Mouse (Mus musculus) neural tube, embryonic 12.5 days (tissue): ENCODE results near the gene Myo18a. TPM values are rescaled to one million over a fixed set of nuclear protein-coding genes. Genes with fewer than 3 reads are reported as not detected.

Source experiments
- ATAC-seq: fragments of 200-750 bp; cut with Nextera tagmentation; 2 replicates; pipeline ENCODE4 v1.8.0; 2017; ENCODE audit warnings: low read depth, mild to moderate bottlenecking, moderate TSS enrichment, moderate library complexity; ENCODE audit not compliant: low FRiP score
- H3K27ac ChIP-seq: fragments of 300-500 bp; sonication (generic); 2 replicates; pipeline ENCODE4 v1.5.1; 2016
- H3K27me3 ChIP-seq: fragments of 300-500 bp; sonication (generic); replicated peaks from 2 replicates; pipeline ENCODE4 v1.6.1; 2016; ENCODE audit warnings: mild to moderate bottlenecking
- H3K36me3 ChIP-seq: fragments of 300-500 bp; sonication (generic); 2 replicates; pipeline ENCODE4 v1.6.1; 2016; ENCODE audit warnings: mild to moderate bottlenecking
- H3K4me1 ChIP-seq: fragments of 300-500 bp; sonication (generic); 2 replicates; pipeline ENCODE4 v1.6.1; 2016
- H3K4me2 ChIP-seq: fragments of 300-500 bp; sonication (generic); replicated peaks from 2 replicates; pipeline ENCODE4 v1.6.1; 2016; ENCODE audit warnings: mild to moderate bottlenecking
- H3K4me3 ChIP-seq: fragments of 300-500 bp; sonication (generic); 2 replicates; pipeline ENCODE4 v1.5.1; 2016
- H3K9ac ChIP-seq: fragments of 300-500 bp; sonication (generic); 2 replicates; pipeline ENCODE4 v1.6.1; 2016; ENCODE audit warnings: mild to moderate bottlenecking
- H3K9me3 ChIP-seq: fragments of 300-500 bp; sonication (generic); 2 replicates; pipeline ENCODE4 v1.6.1; 2016; ENCODE audit warnings: mild to moderate bottlenecking
- WGBS: fragments of 180-500 bp; shearing (Covaris S2); methylation state at CpG from one replicate; pipeline ENCODE4 v1.1.7; 2016; 5-methylcytosine and 5-hydroxymethylcytosine counted together
- polyA plus RNA-seq: library from polyadenylated mRNA; unstranded; fragments of >200 nt; fragmentation: Nextera tagmentation; extraction: Ambion mirVana; gene quantifications from 2 replicates; pipeline ENCODE4 v1.2.1, GENCODE M21; 2016

Myo18a gene
- polyA plus RNA-seq, 1 experiment from 2014 or later = 49.5 TPM

GRCm38 (mm10) chr11:77829043-77829841 lies 66.2 kb downstream of the Myo18a start:
- Histone ChIP-seq H3K9ac (no peak overlapping the region), H3K4me1 (peaks cover 29% of the 10 kb centered on the region), H3K27me3 (peaks cover 40% of the 10 kb centered on the region), H3K9me3 (no peaks in the 10 kb centered on the region), H3K27ac (no peak overlapping the region), H3K4me2 (no peak overlapping the region; the same call in 1 of the 2 replicates), H3K4me3 (no peak overlapping the region), H3K36me3 (peaks cover 48% of the 10 kb centered on the region)
- ATAC-seq = no peak
- 82% methylated on average over 23 of the region's 23 CpGs for WGBS

- Histone ChIP-seq H3K9ac (0 out of 2 replicates have a peak overlapping the region, but pooled peaks have one; percentile 38), H3K4me3 (no peak overlapping the region), H3K4me1 (peaks cover 24% of the 10 kb centered on the region), H3K9me3 (no peaks in the 10 kb centered on the region), H3K36me3 (peaks cover 52% of the 10 kb centered on the region), H3K27ac (no peak overlapping the region), H3K4me2 (no peak overlapping the region), H3K27me3 (peaks cover 34% of the 10 kb centered on the region)
- no peak for ATAC-seq
- 55% methylated on average over 7 of the region's 7 CpGs for WGBS
These were observed 67.8 kb downstream of the Myo18a start for GRCm38 (mm10) chr11:77830875-77831274.

GRCm38 (mm10) chr11:77832541-77832940 lies 69.5 kb downstream of the Myo18a start:
- H3K36me3 ChIP-seq = peaks cover 67% of the 10 kb centered on the region
- peaks cover 22% of the 10 kb centered on the region for H3K27me3 ChIP-seq
- WGBS = 89% methylated on average over 4 of the region's 4 CpGs
- H3K4me3 ChIP-seq = no peak overlapping the region
- peaks cover 18% of the 10 kb centered on the region for H3K4me1 ChIP-seq
- H3K27ac ChIP-seq = no peak overlapping the region
- H3K9ac ChIP-seq = no peak overlapping the region
- no peaks in the 10 kb centered on the region for H3K9me3 ChIP-seq
- ATAC-seq = no peak
- H3K4me2 ChIP-seq = no peak overlapping the region

- no peak overlapping the region for H3K9ac ChIP-seq
- no peak for ATAC-seq
- no peak overlapping the region for H3K4me3 ChIP-seq
- no peaks in the 10 kb centered on the region for H3K9me3 ChIP-seq
- H3K27ac ChIP-seq = no peak overlapping the region
- H3K4me2 ChIP-seq = no peak overlapping the region
- H3K4me1 ChIP-seq = peaks cover 11% of the 10 kb centered on the region
- peaks cover 10% of the 10 kb centered on the region for H3K27me3 ChIP-seq
- peaks cover 61% of the 10 kb centered on the region for H3K36me3 ChIP-seq
- WGBS = 82% methylated on average over 3 of the region's 3 CpGs
These were observed 72.1 kb downstream of the Myo18a start for GRCm38 (mm10) chr11:77835109-77835508.

- no peak overlapping the region for H3K4me3 ChIP-seq
- H3K27me3 ChIP-seq = peaks cover 8% of the 10 kb centered on the region; the same call in 1 of the 2 replicates
- H3K9me3 ChIP-seq = no peaks in the 10 kb centered on the region
- ATAC-seq = no peak
- no peak overlapping the region for H3K9ac ChIP-seq
- peaks cover 11% of the 10 kb centered on the region; the same call in 1 of the 2 replicates for H3K4me1 ChIP-seq
- 76% methylated on average over 5 of the region's 5 CpGs for WGBS
- H3K27ac ChIP-seq = no peak overlapping the region
- no peak overlapping the region for H3K4me2 ChIP-seq
- peaks cover 70% of the 10 kb centered on the region for H3K36me3 ChIP-seq
These were observed 73.2 kb downstream of the Myo18a start for GRCm38 (mm10) chr11:77836290-77836689.

GRCm38 (mm10) chr11:77836751-77837150 lies 73.7 kb downstream of the Myo18a start:
- Histone ChIP-seq H3K27me3 (peaks cover 9% of the 10 kb centered on the region; the same call in 1 of the 2 replicates), H3K36me3 (peaks cover 75% of the 10 kb centered on the region), H3K27ac (no peak overlapping the region), H3K9me3 (no peaks in the 10 kb centered on the region), H3K9ac (no peak overlapping the region), H3K4me1 (peaks cover 15% of the 10 kb centered on the region; the same call in 1 of the 2 replicates), H3K4me2 (no peak overlapping the region), H3K4me3 (no peak overlapping the region)
- WGBS = 59% methylated on average over 4 of the region's 4 CpGs
- no peak for ATAC-seq

- 86% methylated on average over 5 of the region's 5 CpGs for WGBS
- Histone ChIP-seq H3K4me2 (no peak overlapping the region), H3K27me3 (peaks cover 9% of the 10 kb centered on the region; the same call in 1 of the 2 replicates), H3K9me3 (no peaks in the 10 kb centered on the region), H3K4me3 (no peak overlapping the region), H3K4me1 (peaks cover 21% of the 10 kb centered on the region; the same call in 1 of the 2 replicates), H3K27ac (no peak overlapping the region), H3K36me3 (peaks cover 79% of the 10 kb centered on the region), H3K9ac (0 out of 2 replicates have a peak overlapping the region, but pooled peaks have one; percentile 3)
- ATAC-seq = no peak
These were observed 74.8 kb downstream of the Myo18a start for GRCm38 (mm10) chr11:77837856-77838255.

GRCm38 (mm10) chr11:77840523-77841245 lies 77.6 kb downstream of the Myo18a start:
- Histone ChIP-seq H3K36me3 (peaks cover 78% of the 10 kb centered on the region), H3K4me3 (no peak overlapping the region), H3K9me3 (no peaks in the 10 kb centered on the region), H3K27me3 (peaks cover 5% of the 10 kb centered on the region; the same call in 1 of the 2 replicates), H3K4me2 (no peak overlapping the region), H3K4me1 (peaks cover 27% of the 10 kb centered on the region), H3K27ac (no peak overlapping the region), H3K9ac (no peak overlapping the region)
- ATAC-seq = no peak
- WGBS = 71% methylated on average over 16 of the region's 16 CpGs

GRCm38 (mm10) chr11:77843068-77843905 lies 80.2 kb downstream of the Myo18a start:
- H3K27me3 ChIP-seq = peaks cover 3% of the 10 kb centered on the region; the same call in 1 of the 2 replicates
- H3K9me3 ChIP-seq = no peaks in the 10 kb centered on the region
- 88% methylated on average over 21 of the region's 21 CpGs for WGBS
- H3K4me2 ChIP-seq = no peak overlapping the region
- H3K4me3 ChIP-seq = no peak overlapping the region
- H3K27ac ChIP-seq = 0 out of 2 replicates have a peak overlapping the region, but pooled peaks have one; percentile 10
- H3K9ac ChIP-seq = no peak overlapping the region
- peaks cover 37% of the 10 kb centered on the region for H3K4me1 ChIP-seq
- peaks cover 79% of the 10 kb centered on the region for H3K36me3 ChIP-seq
- no peak for ATAC-seq

- no peak for ATAC-seq
- Histone ChIP-seq H3K9me3 (no peaks in the 10 kb centered on the region), H3K27me3 (peaks cover 3% of the 10 kb centered on the region; the same call in 1 of the 2 replicates), H3K27ac (0 out of 2 replicates have a peak overlapping the region, but pooled peaks have one; percentile 10), H3K4me3 (no peak overlapping the region), H3K36me3 (peaks cover 79% of the 10 kb centered on the region), H3K9ac (no peak overlapping the region), H3K4me2 (no peak overlapping the region), H3K4me1 (peaks cover 40% of the 10 kb centered on the region)
- 46% methylated on average over 4 of the region's 4 CpGs for WGBS
These were observed 80.8 kb downstream of the Myo18a start for GRCm38 (mm10) chr11:77843906-77844200.

- WGBS = 51% methylated on average over 9 of the region's 9 CpGs
- Histone ChIP-seq H3K36me3 (peaks cover 78% of the 10 kb centered on the region), H3K27ac (no peak overlapping the region), H3K9ac (no peak overlapping the region), H3K4me3 (no peak overlapping the region), H3K9me3 (no peaks in the 10 kb centered on the region), H3K27me3 (peaks cover 9% of the 10 kb centered on the region), H3K4me1 (peaks cover 49% of the 10 kb centered on the region), H3K4me2 (0 out of 2 replicates have a peak overlapping the region, but pooled peaks have one; percentile 14)
- ATAC-seq = no peak
These were observed 84.6 kb downstream of the Myo18a start for GRCm38 (mm10) chr11:77847599-77848128.
